Mouse (Mus musculus) neural tube, embryonic 11.5 days (tissue): ENCODE results near the gene Hivep2. TPM values are rescaled to one million over a fixed set of nuclear protein-coding genes. Genes with fewer than 3 reads are reported as not detected.

ENCODE experiments used
- ATAC-seq: fragments of 200-750 bp; cut with Nextera tagmentation; 2 replicates; pipeline ENCODE4 v1.8.0; 2017; ENCODE audit warnings: moderate number of reproducible peaks, mild to moderate bottlenecking, moderate TSS enrichment, moderate library complexity; ENCODE audit not compliant: insufficient read depth, low FRiP score, low TSS enrichment
- DNase-seq: peaks from one replicate; pipeline ENCODE4 v3.0.0-alpha.2; 2015; ENCODE audit warnings: low spot score
- H3K27ac ChIP-seq: fragments of 300-500 bp; sonication (generic); 2 replicates; pipeline ENCODE4 v1.5.1; 2014; ENCODE audit warnings: low read depth, mild to moderate bottlenecking, low read length
- H3K27me3 ChIP-seq: fragments of 300-500 bp; sonication (generic); 2 replicates; pipeline ENCODE4 v1.6.1; 2014; ENCODE audit warnings: mild to moderate bottlenecking, low read length, mixed read lengths; ENCODE audit not compliant: control insufficient read depth, insufficient read depth
- H3K36me3 ChIP-seq: fragments of 300-500 bp; sonication (generic); 2 replicates; pipeline ENCODE4 v1.6.1; 2014; ENCODE audit warnings: mild to moderate bottlenecking, low read length, moderate library complexity, mixed read lengths; ENCODE audit not compliant: control insufficient read depth, insufficient read depth
- H3K4me1 ChIP-seq: fragments of 300-500 bp; sonication (generic); 2 replicates; pipeline ENCODE4 v1.6.1; 2014; ENCODE audit warnings: low read length, mixed read lengths; ENCODE audit not compliant: control insufficient read depth, insufficient read depth
- H3K4me2 ChIP-seq: fragments of 300-500 bp; sonication (generic); 2 replicates; pipeline ENCODE4 v1.6.1; 2014; ENCODE audit warnings: low read depth, mild to moderate bottlenecking, moderate library complexity
- H3K4me3 ChIP-seq: fragments of 300-500 bp; sonication (generic); 2 replicates; pipeline ENCODE4 v1.5.1; 2014; ENCODE audit warnings: low read depth, low read length
- H3K9ac ChIP-seq: fragments of 300-500 bp; sonication (generic); 2 replicates; pipeline ENCODE4 v1.6.1; 2014; ENCODE audit warnings: mild to moderate bottlenecking, low read length
- H3K9me3 ChIP-seq: fragments of 300-500 bp; sonication (generic); 2 replicates; pipeline ENCODE4 v1.6.1; 2016; ENCODE audit warnings: low read length; ENCODE audit not compliant: control insufficient read depth
- WGBS: fragments of 180-500 bp; shearing (Covaris S2); extraction: QIAGEN DNeasy Blood & Tissue Kit; methylation state at CpG from one replicate; pipeline ENCODE4 v1.1.7; 2014; 5-methylcytosine and 5-hydroxymethylcytosine counted together
- polyA plus RNA-seq: library from polyadenylated mRNA; unstranded; fragments of >200 nt; fragmentation: Nextera tagmentation; extraction: Ambion mirVana; gene quantifications from 2 replicates; pipeline ENCODE4 v1.2.1, GENCODE M21; 2014

The Hivep2 gene
- polyA plus RNA-seq, 1 experiment from 2014 or later: 7.4 TPM

- no peaks in the 10 kb centered on the region for H3K4me1 ChIP-seq
- no peaks in the 10 kb centered on the region for H3K36me3 ChIP-seq
- WGBS: 93% methylated on average over 6 of the region's 6 CpGs
- no peaks in the 10 kb centered on the region for H3K9me3 ChIP-seq
- no peak overlapping the region for H3K4me2 ChIP-seq
- no peak overlapping the region for H3K27ac ChIP-seq
- no peaks in the 10 kb centered on the region for H3K27me3 ChIP-seq
- H3K4me3 ChIP-seq: no peak overlapping the region
- DNase-seq (no peak), ATAC-seq (no peak)
- no peak overlapping the region for H3K9ac ChIP-seq
Measured at GRCm38 (mm10) chr10:14036472-14036871, 70.6 kb downstream of the Hivep2 start.

DNA sequence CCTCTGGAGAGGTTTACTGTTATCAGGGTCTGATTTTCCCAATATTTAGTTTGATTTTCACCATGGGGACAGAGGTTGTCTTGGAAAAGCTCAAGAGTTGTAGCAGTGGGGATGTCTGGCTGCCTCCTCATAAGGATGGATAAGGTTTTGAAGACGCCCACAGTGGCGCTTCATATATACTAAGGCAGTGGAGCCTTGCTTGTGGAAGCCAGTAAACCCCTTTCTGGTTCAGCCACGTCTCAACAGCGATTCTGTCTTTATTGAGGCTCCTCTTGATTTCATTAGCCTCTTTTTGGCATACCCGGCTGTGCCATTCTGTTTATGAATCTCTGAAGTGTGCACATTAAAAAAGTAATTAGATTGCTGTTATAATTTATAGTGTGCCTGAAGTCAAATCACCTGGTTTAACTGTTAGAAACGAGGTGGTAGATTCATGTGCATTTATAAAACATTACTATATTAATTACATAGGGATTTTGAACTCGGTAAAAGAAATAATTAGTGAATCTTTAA lies 72.2 kb downstream of the Hivep2 start:
- Histone ChIP-seq H3K27ac (no peak overlapping the region), H3K9ac (no peak overlapping the region), H3K4me3 (no peak overlapping the region), H3K36me3 (no peaks in the 10 kb centered on the region), H3K4me2 (no peak overlapping the region), H3K4me1 (no peaks in the 10 kb centered on the region), H3K27me3 (no peaks in the 10 kb centered on the region), H3K9me3 (no peaks in the 10 kb centered on the region)
- DNase-seq (no peak), ATAC-seq (no peak)
- 85% methylated on average over 7 of the region's 7 CpGs for WGBS

- Histone ChIP-seq H3K36me3 (no peaks in the 10 kb centered on the region), H3K4me3 (no peak overlapping the region), H3K27ac (no peak overlapping the region), H3K4me1 (no peaks in the 10 kb centered on the region), H3K27me3 (no peaks in the 10 kb centered on the region), H3K9me3 (no peaks in the 10 kb centered on the region), H3K9ac (no peak overlapping the region), H3K4me2 (no peak overlapping the region)
- WGBS: 79% methylated on average over 9 of the region's 9 CpGs
- DNase-seq (no peak), ATAC-seq (no peak)
Measured at GRCm38 (mm10) chr10:14040716-14041470, 75.0 kb downstream of the Hivep2 start.

- no peaks in the 10 kb centered on the region for H3K27me3 ChIP-seq
- H3K27ac ChIP-seq: no peak overlapping the region
- H3K4me2 ChIP-seq: no peak overlapping the region
- H3K4me3 ChIP-seq: no peak overlapping the region
- no peak overlapping the region for H3K9ac ChIP-seq
- no peaks in the 10 kb centered on the region for H3K36me3 ChIP-seq
- no peak for DNase-seq
- WGBS: 70% methylated on average over 5 of the region's 5 CpGs
- H3K9me3 ChIP-seq: no peaks in the 10 kb centered on the region
- ATAC-seq: no peak
- no peaks in the 10 kb centered on the region for H3K4me1 ChIP-seq
Measured at GRCm38 (mm10) chr10:14041606-14042005, 75.7 kb downstream of the Hivep2 start.

DNA sequence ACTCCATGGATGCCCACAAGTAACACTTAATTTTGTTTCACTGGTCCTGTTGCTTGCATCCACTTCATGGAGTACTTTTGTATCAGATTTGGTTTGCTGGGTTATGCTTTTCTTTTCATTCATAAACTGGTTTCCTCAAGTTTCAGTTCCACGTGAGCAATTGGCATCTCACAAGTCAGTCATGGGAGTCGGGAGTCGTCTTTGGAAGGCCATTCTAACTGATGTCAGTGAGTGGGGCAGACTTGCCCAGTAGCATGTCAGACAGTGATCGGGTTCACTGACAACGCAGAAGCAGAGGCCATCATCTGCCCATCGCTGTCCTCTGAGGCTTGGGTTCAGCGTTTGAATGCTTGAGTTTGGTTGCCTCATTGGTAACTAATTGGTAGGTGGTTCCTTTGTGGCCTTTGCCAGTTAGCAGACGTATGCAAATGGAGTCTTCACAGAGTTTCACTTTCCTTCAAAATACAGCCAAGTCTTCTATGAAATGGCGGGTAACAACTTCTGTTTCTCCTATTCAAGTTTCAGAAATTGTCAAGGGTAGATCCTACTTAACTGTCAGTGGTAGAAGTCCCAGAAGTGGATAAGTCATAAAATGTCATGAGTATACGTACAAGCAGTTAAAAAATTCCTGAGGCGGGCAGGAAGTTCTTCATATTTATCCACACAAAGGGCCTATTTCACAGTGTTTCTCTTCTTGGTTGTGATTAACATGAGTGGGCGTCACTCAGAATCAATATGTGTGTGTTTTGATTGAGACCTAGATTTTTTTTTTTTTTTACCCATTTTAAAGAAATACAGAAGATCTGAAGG lies 76.9 kb downstream of the Hivep2 start:
- DNase-seq (no peak), ATAC-seq (no peak)
- H3K36me3 ChIP-seq: no peaks in the 10 kb centered on the region
- no peak overlapping the region for H3K4me2 ChIP-seq
- no peaks in the 10 kb centered on the region for H3K9me3 ChIP-seq
- H3K27ac ChIP-seq: no peak overlapping the region
- no peak overlapping the region for H3K9ac ChIP-seq
- no peak overlapping the region for H3K4me3 ChIP-seq
- no peaks in the 10 kb centered on the region for H3K4me1 ChIP-seq
- H3K27me3 ChIP-seq: no peaks in the 10 kb centered on the region
- 84% methylated on average over 12 of the region's 12 CpGs for WGBS

- H3K9ac ChIP-seq: no peak overlapping the region
- 97% methylated on average over 4 of the region's 4 CpGs for WGBS
- no peaks in the 10 kb centered on the region for H3K4me1 ChIP-seq
- H3K4me3 ChIP-seq: no peak overlapping the region
- no peaks in the 10 kb centered on the region for H3K36me3 ChIP-seq
- H3K4me2 ChIP-seq: no peak overlapping the region
- DNase-seq (no peak), ATAC-seq (no peak)
- no peaks in the 10 kb centered on the region for H3K27me3 ChIP-seq
- no peaks in the 10 kb centered on the region for H3K9me3 ChIP-seq
- no peak overlapping the region for H3K27ac ChIP-seq
Measured at GRCm38 (mm10) chr10:14043349-14043710, 77.5 kb downstream of the Hivep2 start.

- WGBS: 57% methylated on average over 13 of the region's 14 CpGs
- Histone ChIP-seq H3K4me1 (no peaks in the 10 kb centered on the region), H3K27me3 (no peaks in the 10 kb centered on the region), H3K4me2 (no peak overlapping the region), H3K9ac (no peak overlapping the region), H3K9me3 (no peaks in the 10 kb centered on the region), H3K36me3 (no peaks in the 10 kb centered on the region), H3K27ac (no peak overlapping the region), H3K4me3 (no peak overlapping the region)
- ATAC-seq: no peak
- no peak for DNase-seq
Measured at GRCm38 (mm10) chr10:14044046-14044782, 78.3 kb downstream of the Hivep2 start.

- no peaks in the 10 kb centered on the region for H3K4me1 ChIP-seq
- H3K36me3 ChIP-seq: no peaks in the 10 kb centered on the region
- H3K27me3 ChIP-seq: no peaks in the 10 kb centered on the region
- no peak overlapping the region for H3K4me3 ChIP-seq
- DNase-seq: no peak
- H3K27ac ChIP-seq: no peak overlapping the region
- H3K9me3 ChIP-seq: no peaks in the 10 kb centered on the region
- H3K9ac ChIP-seq: no peak overlapping the region
- no peak for ATAC-seq
- 79% methylated on average over 5 of the region's 5 CpGs for WGBS
- H3K4me2 ChIP-seq: no peak overlapping the region
Measured at GRCm38 (mm10) chr10:14044783-14045392, 79.0 kb downstream of the Hivep2 start.
